Mouse (Mus musculus) MEL (cell line): Measurements from ENCODE around the gene Gm20388. TPM values are rescaled to one million over a fixed set of nuclear protein-coding genes. Genes with fewer than 3 reads are reported as not detected.

ENCODE experiments used
- DNase-seq: peaks from one replicate; pipeline ENCODE4 v3.0.0; 2011; ENCODE audit warnings: low read depth, low spot score
- H3K27ac ChIP-seq: 2 replicates; pipeline ENCODE4 v1.5.1; 2012; ENCODE audit warnings: low read depth, mild to moderate bottlenecking, control low read depth, low read length, moderate library complexity; ENCODE audit not compliant: control insufficient read depth
- H3K27me3 ChIP-seq, 2 experiments: fragments of 150-350 bp in 1 of 2; sonication (generic) in 1 of 2; 2 replicates each; pipeline ENCODE4 v1.6.1; 2012; ENCODE audit warnings: low read length in 2 of 2, mild to moderate bottlenecking in 2 of 2, improper control_type of control experiment in 1 of 2, moderate library complexity in 1 of 2; ENCODE audit not compliant: insufficient read depth in 2 of 2, control insufficient read depth in 1 of 2
- H3K36me3 ChIP-seq, 2 experiments: 2 replicates each; pipeline ENCODE4 v1.6.1; 2012 to 2014; ENCODE audit warnings: low read length in 2 of 2, improper control_type of control experiment in 1 of 2, inconsistent platforms in 1 of 2, mild to moderate bottlenecking in 1 of 2; ENCODE audit not compliant: insufficient read depth in 2 of 2, control insufficient read depth in 1 of 2
- H3K4me1 ChIP-seq, 2 experiments: fragments of 150-350 bp in 1 of 2; sonication (generic) in 1 of 2; 2 replicates each; pipeline ENCODE4 v1.6.1; 2012; ENCODE audit warnings: low read length in 2 of 2, improper control_type of control experiment in 1 of 2, mild to moderate bottlenecking in 1 of 2; ENCODE audit not compliant: insufficient read depth in 2 of 2, control insufficient read depth in 1 of 2
- H3K4me3 ChIP-seq, 2 experiments: fragments of 150-350 bp in 1 of 2; sonication (generic) in 1 of 2; 2 replicates each; pipeline ENCODE4 v1.5.1; 2012; ENCODE audit warnings: low read depth in 2 of 2, low read length in 2 of 2, mild to moderate bottlenecking in 2 of 2, moderate library complexity in 2 of 2, control low read depth in 1 of 2, improper control_type of control experiment in 1 of 2; ENCODE audit not compliant: control insufficient read depth in 1 of 2, insufficient read depth in 1 of 2
- H3K79me2 ChIP-seq: 2 replicates; pipeline ENCODE4 v1.6.1; 2012; ENCODE audit warnings: mild to moderate bottlenecking, low read length, moderate library complexity; ENCODE audit not compliant: control insufficient read depth, poor library complexity, insufficient read depth
- H3K9ac ChIP-seq: 2 replicates; pipeline ENCODE4 v1.6.1; 2012; ENCODE audit warnings: low read depth, mild to moderate bottlenecking, control low read depth, low read length, moderate library complexity; ENCODE audit not compliant: control insufficient read depth, poor library complexity, severe bottlenecking
- H3K9me3 ChIP-seq: fragments of 150-350 bp; sonication (generic); replicated peaks from 2 replicates; pipeline ENCODE4 v1.6.1; 2012; ENCODE audit warnings: mild to moderate bottlenecking, low read length, improper control_type of control experiment, moderate library complexity; ENCODE audit not compliant: insufficient read depth
- EP300 ChIP-seq, 2 experiments: IDR thresholded peaks; 2 replicates each; pipeline ENCODE4 v1.6.1; 2011; ENCODE audit warnings: improper control_type of control experiment in 2 of 2, low read length in 2 of 2, low read depth in 1 of 2, mild to moderate bottlenecking in 1 of 2
- GABPA ChIP-seq: IDR thresholded peaks from 2 replicates; pipeline ENCODE4 v1.6.1; 2012; ENCODE audit warnings: low read depth, mild to moderate bottlenecking, inconsistent platforms, low read length, improper control_type of control experiment, moderate library complexity
- MEF2A ChIP-seq: IDR thresholded peaks from 2 replicates; pipeline ENCODE4 v1.6.1; 2014; ENCODE audit warnings: low read depth, mild to moderate bottlenecking, inconsistent platforms, low read length, improper control_type of control experiment; ENCODE audit not compliant: poor library complexity, insufficient replicate concordance, severe bottlenecking; ENCODE audit errors: extremely low read depth
- MXI1 ChIP-seq: IDR thresholded peaks from 2 replicates; pipeline ENCODE4 v1.6.1; 2011; ENCODE audit warnings: mild to moderate bottlenecking, low read depth, low read length, improper control_type of control experiment
- MYB ChIP-seq: IDR thresholded peaks from 2 replicates; pipeline ENCODE4 v1.6.1; 2011; ENCODE audit warnings: mild to moderate bottlenecking, low read depth, low read length, improper control_type of control experiment
- POLR2AphosphoS2 ChIP-seq: IDR thresholded peaks from 2 replicates; pipeline ENCODE4 v1.6.1; 2011; ENCODE audit warnings: low read length, improper control_type of control experiment
- POLR2AphosphoS5 ChIP-seq: IDR thresholded peaks from 2 replicates; pipeline ENCODE4 v1.6.1; 2012; ENCODE audit warnings: low read depth, borderline replicate concordance, mild to moderate bottlenecking, inconsistent platforms, low read length, moderate library complexity, mixed read lengths
- RAD21 ChIP-seq: IDR thresholded peaks from 2 replicates; pipeline ENCODE4 v1.6.1; 2011; ENCODE audit warnings: mild to moderate bottlenecking, low read depth, low read length, improper control_type of control experiment
- SIN3A ChIP-seq: IDR thresholded peaks from 2 replicates; pipeline ENCODE4 v1.6.1; 2012; ENCODE audit warnings: low read length, improper control_type of control experiment, inconsistent platforms
- SMC3 ChIP-seq: IDR thresholded peaks from 2 replicates; pipeline ENCODE4 v1.6.1; 2011; ENCODE audit warnings: low read depth, low read length, improper control_type of control experiment
- TBP ChIP-seq: IDR thresholded peaks from 2 replicates; pipeline ENCODE4 v1.8.0; 2011; ENCODE audit warnings: low read depth, low read length, improper control_type of control experiment
- TCF12 ChIP-seq: IDR thresholded peaks from 2 replicates; pipeline ENCODE4 v1.6.1; 2014; ENCODE audit warnings: low read depth, mild to moderate bottlenecking, inconsistent platforms, low read length, improper control_type of control experiment, moderate library complexity
- UBTF ChIP-seq: IDR thresholded peaks from 2 replicates; pipeline ENCODE4 v1.6.1; 2012; ENCODE audit warnings: low read depth, mild to moderate bottlenecking, inconsistent platforms, low read length, improper control_type of control experiment, moderate library complexity, borderline replicate concordance; ENCODE audit not compliant: insufficient read depth
- USF1 ChIP-seq: IDR thresholded peaks from 2 replicates; pipeline ENCODE4 v1.6.1; 2014; ENCODE audit warnings: low read depth, mild to moderate bottlenecking, inconsistent platforms, low read length, improper control_type of control experiment, moderate library complexity
- ZKSCAN1 ChIP-seq: IDR thresholded peaks from 2 replicates; pipeline ENCODE4 v1.6.1; 2012; ENCODE audit warnings: low read depth, mild to moderate bottlenecking, inconsistent platforms, low read length, improper control_type of control experiment, moderate library complexity
- ZMIZ1 ChIP-seq: IDR thresholded peaks from 2 replicates; pipeline ENCODE4 v1.6.1; 2012; ENCODE audit warnings: low read depth, mild to moderate bottlenecking, inconsistent platforms, low read length, improper control_type of control experiment, moderate library complexity
- ZNF384 ChIP-seq: IDR thresholded peaks from 2 replicates; pipeline ENCODE4 v1.6.1; 2012; ENCODE audit warnings: low read depth, mild to moderate bottlenecking, inconsistent platforms, low read length, improper control_type of control experiment
- polyA plus RNA-seq, 2 experiments: library from polyadenylated mRNA; stranded (reverse) in 1 of 2; unstranded in 1 of 2; fragments of >175 nt in 1 of 2; fragments of >200 nt in 1 of 2; gene quantifications; 2 replicates each; pipeline versions ENCODE4 v1.2.1 to v1.2.4; 2012; ENCODE audit warnings: low replicate concordance in 2 of 2, low read depth in 1 of 2; ENCODE audit not compliant: insufficient read length in 2 of 2, insufficient read depth in 1 of 2, missing spikeins in 1 of 2
- total RNA-seq: library from RNA; depleted of rRNA; stranded (reverse); fragments of 300-350 nt; gene quantifications from 2 replicates; pipeline ENCODE4 v1.2.3, GENCODE M21; 2012

The Gm20388 gene
- total and polyA plus RNA-seq, 3 experiments: 11.1 to 17.8 TPM; not detected in 1

DNA sequence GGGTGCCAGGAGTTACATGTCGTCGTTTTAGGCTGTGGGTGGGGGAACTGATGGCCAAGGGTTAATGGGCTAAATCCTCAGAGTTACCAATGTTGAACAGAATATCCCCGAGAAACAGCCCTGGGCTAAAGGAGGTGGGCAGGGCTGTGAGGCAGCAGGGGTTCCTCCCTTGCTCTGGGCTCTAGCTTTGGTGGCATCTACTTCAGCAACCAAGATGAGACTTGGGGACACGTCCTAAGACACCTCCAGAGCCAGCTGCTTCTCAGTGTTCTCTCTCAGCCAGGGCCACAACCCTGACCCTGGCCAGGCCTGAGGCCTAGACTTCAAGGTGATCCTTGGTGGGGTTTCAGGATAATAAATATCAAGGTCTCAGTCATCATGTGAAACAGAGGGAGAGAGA is 3228.1 kb downstream of the Gm20388 start:
- H3K4me3 ChIP-seq: no peak overlapping the region
- H3K79me2 ChIP-seq: no peaks in the 10 kb centered on the region
- no peaks in the 10 kb centered on the region for H3K36me3 ChIP-seq
- no peaks in the 10 kb centered on the region for H3K27me3 ChIP-seq
- no peaks in the 10 kb centered on the region for H3K4me1 ChIP-seq
- no peaks in the 10 kb centered on the region for H3K9me3 ChIP-seq
- H3K9ac ChIP-seq: no peak overlapping the region
- H3K27ac ChIP-seq: no peak overlapping the region
- DNase-seq: no peak
- no peak for TF ChIP-seq TBP
- TF ChIP-seq SMC3: no peak
- TF ChIP-seq GABPA: no peak
- no peak for TF ChIP-seq ZNF384
- TF ChIP-seq EP300 (IDR thresholded peaks at IDR 0.05; ENCODE audit: low read depth in 1 of 2, low read length in 2 of 2): no peak
- no peak for TF ChIP-seq UBTF
- no peak for TF ChIP-seq MYB
- no peak for TF ChIP-seq POLR2AphosphoS2
- TF ChIP-seq USF1: no peak
- TF ChIP-seq ZKSCAN1: no peak
- no peak for TF ChIP-seq ZMIZ1
- TF ChIP-seq SIN3A: no peak
- no peak for TF ChIP-seq MEF2A
- no peak for TF ChIP-seq RAD21
- no peak for TF ChIP-seq TCF12

DNA sequence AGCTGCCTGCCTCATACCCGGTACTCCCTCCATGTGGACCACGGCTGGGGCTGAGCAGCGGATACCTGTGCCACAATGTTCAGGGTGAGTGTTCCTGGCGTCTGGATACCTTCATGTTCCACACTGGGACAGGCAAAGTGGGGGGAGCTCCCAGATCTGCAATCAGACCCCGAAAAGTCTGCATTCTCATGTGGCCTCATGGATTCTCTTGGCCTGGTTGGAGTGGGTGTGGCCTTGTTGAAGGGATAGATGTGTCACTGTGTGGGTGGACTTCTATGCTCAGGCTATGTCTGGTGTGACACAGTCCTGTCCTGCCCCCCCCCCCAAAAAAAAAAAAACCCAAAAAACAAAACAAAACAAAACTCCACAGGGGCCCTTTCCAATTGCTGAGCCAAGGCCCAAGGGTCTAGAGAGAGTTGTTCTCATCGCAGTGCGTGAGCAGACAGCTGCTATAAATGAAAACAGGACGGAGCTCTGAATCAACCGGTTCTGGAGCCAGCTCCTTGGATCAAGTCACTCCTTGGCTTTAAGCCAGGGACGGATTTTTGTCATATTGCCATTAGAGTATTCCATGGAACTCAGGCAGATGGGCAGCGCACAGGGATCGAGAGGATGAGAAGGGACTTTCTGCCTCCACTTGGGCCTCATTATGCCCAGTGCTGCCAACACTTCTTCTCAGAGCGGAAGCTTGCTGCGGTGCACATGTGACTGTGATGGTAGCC is 3231.3 kb downstream of the Gm20388 start:
- no peaks in the 10 kb centered on the region for H3K79me2 ChIP-seq

More for the DNA sequence above, 3231.3 kb downstream of the Gm20388 start:
- H3K4me3 ChIP-seq: no peak overlapping the region
- H3K9me3 ChIP-seq: no peaks in the 10 kb centered on the region
- no peaks in the 10 kb centered on the region for H3K27me3 ChIP-seq
- no peaks in the 10 kb centered on the region for H3K4me1 ChIP-seq
- H3K9ac ChIP-seq: no peak overlapping the region
- DNase-seq: no peak
- TF ChIP-seq GABPA (no peak), POLR2AphosphoS5 (no peak), MXI1 (no peak)
- no peaks in the 10 kb centered on the region for H3K36me3 ChIP-seq
- no peak overlapping the region for H3K27ac ChIP-seq
